ENCODE assay signal across 27 mouse cellular contexts in genomic region chr3:148504928-148505327, GRCm38 (mm10).
"Had no signal": no experiment of that assay in that cellular context is flagged by ENCODE, and none has a peak within 500 bp of the region (broad histone marks: within the 10 kb centered on the region; RNA-seq: fewer than 3 reads in every experiment).

No protein-coding gene starts in this region.

- H3K9me3 ChIP-seq: heart, embryonic 13.5 days; heart, embryonic 15.5 days; hindbrain, embryonic 13.5 days; hindbrain, embryonic 15.5 days; kidney, embryonic 15.5 days; limb, embryonic 10.5 days; limb, embryonic 12.5 days; liver, embryonic 13.5 days had no signal

- H3K36me3 ChIP-seq: heart, embryonic 13.5 days; heart, embryonic 15.5 days; hindbrain, embryonic 13.5 days; hindbrain, embryonic 15.5 days; kidney, embryonic 15.5 days; limb, embryonic 10.5 days; limb, embryonic 12.5 days; liver, embryonic 13.5 days had no signal

- H3K4me3 ChIP-seq: heart, embryonic 13.5 days; heart, embryonic 15.5 days; hindbrain, embryonic 13.5 days; hindbrain, embryonic 15.5 days; kidney, embryonic 15.5 days; left cerebral cortex, adult 2 months; limb, embryonic 10.5 days; limb, embryonic 12.5 days; liver, embryonic 13.5 days had no signal

- H3K4me2 ChIP-seq: heart, embryonic 11.5 days; heart, embryonic 13.5 days; heart, embryonic 15.5 days; hindbrain, embryonic 13.5 days; hindbrain, embryonic 15.5 days; kidney, embryonic 15.5 days; limb, embryonic 12.5 days; liver, embryonic 11.5 days; liver, embryonic 13.5 days had no signal

- H3K27me3 ChIP-seq: heart, embryonic 13.5 days; heart, embryonic 15.5 days; hindbrain, embryonic 13.5 days; hindbrain, embryonic 15.5 days; kidney, embryonic 15.5 days; limb, embryonic 12.5 days; liver, embryonic 13.5 days had no signal

- H3K27ac ChIP-seq: heart, embryonic 13.5 days; heart, embryonic 15.5 days; hindbrain, embryonic 13.5 days; hindbrain, embryonic 15.5 days; hindbrain, postnatal 0 days; kidney, embryonic 15.5 days; kidney, postnatal 0 days; left cerebral cortex, adult 2 months; limb, embryonic 10.5 days; limb, embryonic 12.5 days; liver, embryonic 13.5 days had no signal

- H3K4me1 ChIP-seq: heart, embryonic 13.5 days; heart, embryonic 15.5 days; hindbrain, embryonic 13.5 days; hindbrain, embryonic 15.5 days; kidney, embryonic 15.5 days; limb, embryonic 10.5 days; limb, embryonic 12.5 days; liver, embryonic 13.5 days had no signal

- H3K9ac ChIP-seq: heart, embryonic 13.5 days; heart, embryonic 15.5 days; hindbrain, embryonic 13.5 days; hindbrain, embryonic 15.5 days; kidney, embryonic 15.5 days; limb, embryonic 12.5 days; liver, embryonic 13.5 days had no signal

- ATAC-seq: hindbrain, postnatal 0 days; intestine, embryonic 16.5 days had no signal

- DNase-seq: gastrocnemius, postnatal 14 days; gastrocnemius, postnatal 36 days; heart, adult 18-20 months; heart, postnatal 14 days; heart, postnatal 36 days; kidney, adult 11 months; kidney, adult 2 months; kidney, adult 9 months; kidney, postnatal 14 days; kidney, postnatal 36 days; layer of hippocampus, adult 9-11 months; layer of hippocampus, postnatal 36 days; liver; liver, embryonic 13.5 days had no signal
